Mouse (Mus musculus): ENCODE results near the gene Coq8a. TPM values are rescaled to one million over a fixed set of nuclear protein-coding genes. Genes with fewer than 3 reads are reported as not detected.

The Coq8a gene
- polyA plus RNA-seq (2012; rRNA removed) = 51.2 and 56.0 TPM in 2 replicates

- TF ChIP-seq POLR2A (IDR thresholded peaks at IDR 0.05; ENCODE audit: borderline replicate concordance, insufficient read depth, low read length) = no peak
- no peak within 1 kb of the TSS for H3K27ac ChIP-seq (ENCODE audit: insufficient read depth, low read length)
Observed at GRCm38 (mm10) chr1:180198959-180199714, at the start of gene Coq8a. Gene Coq8a (minus strand): TSS chr1:180199602.

GRCm38 (mm10) chr1:180248593-180249146, 49.3 kb upstream of the Coq8a start:
- no peak for DNase-seq
- Histone ChIP-seq H3K27ac (ENCODE audit: insufficient read depth, low read length) (no peak overlapping the region), H3K27me3 (ENCODE audit: control insufficient read depth, insufficient read depth, low read length) (no peaks in the 10 kb centered on the region), H3K4me3 (replicated peaks; ENCODE audit: insufficient read depth, low read depth, low read length) (no peak overlapping the region), H3K4me1 (ENCODE audit: control insufficient read depth, insufficient read depth, low read length) (peaks cover 16% of the 10 kb centered on the region)
- WGBS = 96% methylated on average over 7 of the region's 7 CpGs
- TF ChIP-seq CTCF (IDR thresholded peaks at IDR 0.05; ENCODE audit: borderline replicate concordance, insufficient read depth, low read depth, low read length) (no peak), POLR2A (IDR thresholded peaks at IDR 0.05; ENCODE audit: borderline replicate concordance, insufficient read depth, low read length) (no peak)

More at GRCm38 (mm10) chr1:180198959-180199714, at the start of gene Coq8a:
- Histone ChIP-seq H3K4me1 (ENCODE audit: control insufficient read depth, insufficient read depth, low read length) (peaks cover 11% of the 10 kb centered on the region; the same call in 1 of the 2 replicates), H3K27me3 (ENCODE audit: control insufficient read depth, insufficient read depth, low read length) (no peaks in the 10 kb centered on the region), H3K4me3 (replicated peaks; ENCODE audit: insufficient read depth, low read depth, low read length) (no peak within 1 kb of the TSS)
- WGBS = 68% methylated on average over 4 of the region's 4 CpGs
- no peak for DNase-seq

- TF ChIP-seq CTCF (IDR thresholded peaks at IDR 0.05; ENCODE audit: borderline replicate concordance, insufficient read depth, low read depth, low read length) (no peak), POLR2A (IDR thresholded peaks at IDR 0.05; ENCODE audit: borderline replicate concordance, insufficient read depth, low read length) (no peak)
- H3K4me3 ChIP-seq (replicated peaks; ENCODE audit: insufficient read depth, low read depth, low read length) = no peak overlapping the region
- no peak overlapping the region for H3K27ac ChIP-seq (ENCODE audit: insufficient read depth, low read length)
- DNase-seq = no peak
- no peaks in the 10 kb centered on the region for H3K27me3 ChIP-seq (ENCODE audit: control insufficient read depth, insufficient read depth, low read length)
- WGBS = 89% methylated on average over 7 of the region's 7 CpGs
- H3K4me1 ChIP-seq (ENCODE audit: control insufficient read depth, insufficient read depth, low read length) = peaks cover 16% of the 10 kb centered on the region
Observed at GRCm38 (mm10) chr1:180247901-180248300, 48.5 kb upstream of the Coq8a start.

GRCm38 (mm10) chr1:180245741-180246507, 46.5 kb upstream of the Coq8a start:
- H3K27me3 ChIP-seq (ENCODE audit: control insufficient read depth, insufficient read depth, low read length) = no peaks in the 10 kb centered on the region
- H3K4me1 ChIP-seq (ENCODE audit: control insufficient read depth, insufficient read depth, low read length) = peaks cover 12% of the 10 kb centered on the region
- WGBS = 91% methylated on average over 13 of the region's 13 CpGs
- TF ChIP-seq POLR2A (IDR thresholded peaks at IDR 0.05; ENCODE audit: borderline replicate concordance, insufficient read depth, low read length) (no peak), CTCF (IDR thresholded peaks at IDR 0.05; ENCODE audit: borderline replicate concordance, insufficient read depth, low read depth, low read length) (no peak)
- DNase-seq = no peak
- no peak overlapping the region for H3K27ac ChIP-seq (ENCODE audit: insufficient read depth, low read length)
- H3K4me3 ChIP-seq (replicated peaks; ENCODE audit: insufficient read depth, low read depth, low read length) = no peak overlapping the region

GRCm38 (mm10) chr1:180231729-180232128, 32.3 kb upstream of the Coq8a start:
- Histone ChIP-seq H3K27ac (ENCODE audit: insufficient read depth, low read length) (no peak overlapping the region), H3K27me3 (ENCODE audit: control insufficient read depth, insufficient read depth, low read length) (no peaks in the 10 kb centered on the region), H3K4me3 (replicated peaks; ENCODE audit: insufficient read depth, low read depth, low read length) (no peak overlapping the region), H3K4me1 (ENCODE audit: control insufficient read depth, insufficient read depth, low read length) (no peaks in the 10 kb centered on the region)
- no peak for DNase-seq
- WGBS = 83% methylated on average over 3 of the region's 3 CpGs
- TF ChIP-seq POLR2A (IDR thresholded peaks at IDR 0.05; ENCODE audit: borderline replicate concordance, insufficient read depth, low read length) (no peak), CTCF (IDR thresholded peaks at IDR 0.05; ENCODE audit: borderline replicate concordance, insufficient read depth, low read depth, low read length) (no peak)

GRCm38 (mm10) chr1:180230580-180230979, 31.2 kb upstream of the Coq8a start:
- Histone ChIP-seq H3K27me3 (ENCODE audit: control insufficient read depth, insufficient read depth, low read length) (no peaks in the 10 kb centered on the region), H3K27ac (ENCODE audit: insufficient read depth, low read length) (no peak overlapping the region), H3K4me1 (ENCODE audit: control insufficient read depth, insufficient read depth, low read length) (no peaks in the 10 kb centered on the region), H3K4me3 (replicated peaks; ENCODE audit: insufficient read depth, low read depth, low read length) (no peak overlapping the region)
- TF ChIP-seq CTCF (IDR thresholded peaks at IDR 0.05; ENCODE audit: borderline replicate concordance, insufficient read depth, low read depth, low read length) = peak; percentile 55; the same call in 1 of the 2 replicates
- TF ChIP-seq POLR2A (IDR thresholded peaks at IDR 0.05; ENCODE audit: borderline replicate concordance, insufficient read depth, low read length) = no peak
- no peak for DNase-seq
- WGBS = 30% methylated on average over 2 of the region's 2 CpGs

GRCm38 (mm10) chr1:180229906-180230305, 30.5 kb upstream of the Coq8a start:
- WGBS = 84% methylated on average over 7 of the region's 7 CpGs
- H3K4me1 ChIP-seq (ENCODE audit: control insufficient read depth, insufficient read depth, low read length) = peaks cover 3% of the 10 kb centered on the region; the same call in 1 of the 2 replicates
- H3K27me3 ChIP-seq (ENCODE audit: control insufficient read depth, insufficient read depth, low read length) = no peaks in the 10 kb centered on the region
- no peak for DNase-seq
- no peak overlapping the region for H3K27ac ChIP-seq (ENCODE audit: insufficient read depth, low read length)
- TF ChIP-seq POLR2A (IDR thresholded peaks at IDR 0.05; ENCODE audit: borderline replicate concordance, insufficient read depth, low read length) (no peak), CTCF (IDR thresholded peaks at IDR 0.05; ENCODE audit: borderline replicate concordance, insufficient read depth, low read depth, low read length) (no peak)
- no peak overlapping the region for H3K4me3 ChIP-seq (replicated peaks; ENCODE audit: insufficient read depth, low read depth, low read length)
